Mouse (Mus musculus) mature B cell (primary cell): Measurements from ENCODE around the gene Gfy.
"Not testable (repeated sequence)": the region's sequence is repeated elsewhere in the genome, so short reads cannot be mapped to it uniquely, and the experiment has no call there.

Source experiments
- in situ Hi-C: fragments of 300-500 bp; cut with MboI; formaldehyde crosslinking; loops from 2 replicates; pipeline ENCODE4 v1.14.3; 2019

The Gfy gene

DNA sequence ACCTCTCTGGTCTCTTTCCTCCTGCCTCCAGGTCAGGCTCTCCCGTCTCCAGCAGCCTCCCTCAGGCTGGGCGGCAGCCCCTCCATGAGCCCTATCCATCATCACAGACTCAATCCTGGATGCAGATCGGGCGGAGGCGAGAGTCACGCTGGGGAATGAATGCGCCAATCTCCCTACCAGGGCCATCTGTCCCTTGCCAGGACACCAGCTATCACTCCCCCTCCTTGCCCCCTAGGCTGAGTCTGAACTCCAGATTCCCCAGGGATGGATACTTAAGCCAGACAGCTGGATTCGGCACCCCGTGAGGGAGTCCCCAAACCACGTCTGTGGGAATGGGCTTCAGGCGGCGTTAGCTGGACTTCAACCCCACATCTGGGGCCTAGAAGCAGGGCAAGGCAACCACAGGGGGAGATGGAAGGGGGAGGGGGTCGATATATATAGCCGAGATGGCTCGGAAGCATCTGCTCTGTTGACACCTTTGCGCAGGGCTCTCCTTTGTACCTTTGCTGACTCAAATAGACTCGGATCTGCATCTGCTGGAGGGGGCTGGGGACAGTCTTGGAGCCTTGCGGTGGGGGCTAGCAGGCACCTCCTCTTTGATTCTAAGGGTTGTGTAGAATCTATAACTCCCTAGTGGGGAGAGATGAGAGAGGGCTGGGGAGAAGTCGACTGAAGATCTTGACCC, 11.5 kb downstream of the Gfy start:
- in situ Hi-C loops = no loop called here

DNA sequence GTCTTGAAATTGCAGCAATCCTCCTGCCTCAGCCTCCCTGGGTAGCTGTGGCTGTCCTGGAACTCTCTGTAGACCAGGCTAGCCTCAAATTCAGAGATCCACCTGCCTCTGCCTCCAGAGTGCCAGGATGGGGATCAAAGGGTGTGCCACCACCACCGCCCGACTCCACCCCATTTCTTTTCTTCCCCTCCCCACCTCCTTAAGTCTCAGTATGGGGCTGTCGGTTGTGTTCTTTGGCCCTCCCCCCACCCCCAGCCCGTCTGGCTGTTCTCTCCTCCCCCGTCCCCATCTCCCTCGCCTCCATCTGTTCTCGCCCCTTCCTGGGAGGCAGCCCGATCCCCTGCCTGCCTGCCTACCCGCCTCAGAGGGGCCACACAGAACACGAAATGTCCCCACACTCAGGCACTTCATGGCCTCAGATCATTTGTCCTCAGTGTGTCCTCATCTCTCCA, 12.4 kb downstream of the Gfy start:
- in situ Hi-C loops = no loop called here

DNA sequence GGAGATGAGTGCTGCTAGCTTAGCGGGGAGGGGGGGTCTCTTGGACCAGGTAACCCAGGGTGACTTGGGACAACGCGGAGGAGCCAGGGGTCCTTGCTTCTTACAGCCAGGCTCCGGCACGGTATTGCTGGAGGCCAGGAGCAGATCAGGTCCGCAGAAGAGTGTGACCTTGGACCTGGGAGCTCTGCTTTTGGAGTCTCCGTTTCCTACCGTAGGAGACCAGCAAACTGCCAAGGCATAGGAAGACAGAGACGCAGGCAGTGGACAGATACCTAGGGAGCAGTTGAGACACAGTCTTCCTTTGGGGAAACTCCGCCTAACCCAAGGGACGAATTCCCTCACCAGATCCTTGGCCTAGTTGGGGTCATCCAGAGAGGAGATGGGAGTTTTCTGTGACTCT, 13.7 kb downstream of the Gfy start:
- in situ Hi-C loops = no loop called here

DNA sequence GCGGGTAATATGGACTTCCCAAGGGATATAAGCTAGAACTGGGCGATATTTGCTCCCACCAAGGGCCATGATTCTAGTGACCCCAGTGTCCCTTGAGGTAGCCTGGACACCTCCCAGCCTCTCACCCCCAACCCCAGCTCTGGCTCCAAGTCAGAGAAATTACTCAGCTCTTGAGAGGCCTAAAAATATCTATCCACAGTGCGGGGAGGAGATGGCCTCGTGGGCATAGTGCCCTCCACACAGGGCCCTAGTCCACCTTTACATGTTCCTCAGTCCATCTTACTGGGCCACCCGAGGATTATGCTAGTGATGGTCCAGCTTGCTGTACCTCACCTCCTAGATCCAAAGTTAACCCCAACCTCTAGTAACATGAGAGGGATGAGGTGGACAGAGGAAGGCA, 14.5 kb downstream of the Gfy start:
- in situ Hi-C loops = no loop called here

DNA sequence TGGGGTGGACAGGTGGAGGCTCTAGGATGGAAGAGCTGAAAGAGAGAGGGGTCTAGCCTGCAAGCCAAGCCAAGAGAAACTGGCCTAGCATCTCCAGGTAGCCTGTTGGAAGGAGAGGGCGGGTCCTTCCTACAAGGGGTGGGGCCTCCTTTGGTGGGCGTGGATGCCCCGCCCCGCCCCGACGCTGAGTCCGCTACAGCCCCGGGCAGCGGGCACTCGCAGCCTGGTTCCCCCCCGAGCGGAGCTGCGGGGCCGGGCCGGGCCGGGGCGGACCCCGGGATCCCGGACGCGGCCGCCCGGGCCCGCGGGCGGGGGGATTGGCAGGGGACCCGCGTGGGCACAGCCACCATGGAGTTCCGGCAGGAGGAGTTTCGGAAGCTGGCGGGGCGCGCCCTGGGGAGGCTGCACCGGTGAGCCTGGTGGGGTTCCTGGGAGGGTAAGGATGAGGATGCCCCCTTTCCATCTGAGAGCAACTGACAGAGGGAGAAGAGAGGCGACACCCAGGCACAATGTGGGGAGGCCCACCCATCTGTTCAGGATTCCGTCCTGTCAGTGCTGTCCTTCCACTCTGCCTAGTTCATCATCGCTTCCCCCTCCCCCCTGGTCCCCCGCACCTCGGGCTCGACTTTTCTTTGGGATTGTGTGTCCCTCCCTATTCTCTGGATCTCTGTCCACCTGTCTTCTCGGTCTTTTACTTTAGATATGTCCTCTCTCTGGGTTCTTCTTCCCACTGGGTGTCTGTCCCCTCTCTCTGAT, 15.5 kb downstream of the Gfy start, which contains the start of gene Slc17a7:
Slc17a7 (plus strand) TSS at position 215 of the 756 bp plus-strand sequence.
- in situ Hi-C loops = no loop called here

DNA sequence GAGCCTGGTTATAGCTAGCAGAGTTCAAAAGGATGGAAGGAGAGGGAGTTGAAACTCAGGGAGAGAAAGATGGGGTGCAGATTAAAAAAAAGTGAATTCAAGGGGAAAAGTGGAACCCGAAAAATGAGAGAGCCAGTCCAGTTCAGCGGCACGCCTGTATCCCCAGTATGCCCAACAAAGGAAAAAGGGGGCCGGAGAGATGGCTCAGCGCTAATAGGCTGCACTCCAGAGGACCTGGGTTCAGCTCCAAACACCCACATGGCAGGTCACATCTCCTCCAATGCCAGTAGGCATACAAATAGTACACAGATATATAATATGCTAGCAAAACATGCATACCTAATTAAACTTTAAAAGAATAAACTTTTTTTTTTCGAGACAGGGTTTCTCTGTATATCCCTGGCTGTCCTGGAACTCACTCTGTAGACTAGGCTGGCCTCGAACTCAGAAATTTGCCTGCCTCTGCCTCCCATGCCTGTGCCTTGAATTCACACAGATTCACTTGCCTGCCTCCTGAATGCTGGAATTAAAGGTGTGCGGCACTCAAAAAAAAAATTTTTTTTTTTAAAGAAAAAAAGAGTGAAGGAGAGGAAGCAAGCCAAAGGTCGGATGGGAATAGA, 16.3 kb downstream of the Gfy start:
- in situ Hi-C loops = no loop called here

DNA sequence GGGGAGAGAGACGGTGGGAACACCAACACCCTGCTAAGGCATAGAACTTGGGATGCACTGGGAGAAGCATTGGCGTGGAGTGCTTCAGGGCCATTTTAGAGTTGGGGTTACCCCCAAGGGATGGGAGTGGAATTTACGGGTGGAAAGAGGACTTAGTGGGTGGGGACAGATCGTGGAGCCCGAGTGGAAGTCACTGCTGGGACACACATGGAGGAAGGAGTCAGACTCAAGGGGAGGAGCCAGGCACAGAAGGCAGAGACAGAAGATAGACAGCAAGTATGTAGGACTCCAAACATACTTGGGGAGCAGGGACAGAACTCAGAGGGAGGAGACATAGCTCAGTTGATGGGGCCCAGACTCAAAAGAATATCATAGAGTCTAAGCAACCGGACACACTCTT, 16.8 kb downstream of the Gfy start:
- in situ Hi-C loops = no loop called here

DNA sequence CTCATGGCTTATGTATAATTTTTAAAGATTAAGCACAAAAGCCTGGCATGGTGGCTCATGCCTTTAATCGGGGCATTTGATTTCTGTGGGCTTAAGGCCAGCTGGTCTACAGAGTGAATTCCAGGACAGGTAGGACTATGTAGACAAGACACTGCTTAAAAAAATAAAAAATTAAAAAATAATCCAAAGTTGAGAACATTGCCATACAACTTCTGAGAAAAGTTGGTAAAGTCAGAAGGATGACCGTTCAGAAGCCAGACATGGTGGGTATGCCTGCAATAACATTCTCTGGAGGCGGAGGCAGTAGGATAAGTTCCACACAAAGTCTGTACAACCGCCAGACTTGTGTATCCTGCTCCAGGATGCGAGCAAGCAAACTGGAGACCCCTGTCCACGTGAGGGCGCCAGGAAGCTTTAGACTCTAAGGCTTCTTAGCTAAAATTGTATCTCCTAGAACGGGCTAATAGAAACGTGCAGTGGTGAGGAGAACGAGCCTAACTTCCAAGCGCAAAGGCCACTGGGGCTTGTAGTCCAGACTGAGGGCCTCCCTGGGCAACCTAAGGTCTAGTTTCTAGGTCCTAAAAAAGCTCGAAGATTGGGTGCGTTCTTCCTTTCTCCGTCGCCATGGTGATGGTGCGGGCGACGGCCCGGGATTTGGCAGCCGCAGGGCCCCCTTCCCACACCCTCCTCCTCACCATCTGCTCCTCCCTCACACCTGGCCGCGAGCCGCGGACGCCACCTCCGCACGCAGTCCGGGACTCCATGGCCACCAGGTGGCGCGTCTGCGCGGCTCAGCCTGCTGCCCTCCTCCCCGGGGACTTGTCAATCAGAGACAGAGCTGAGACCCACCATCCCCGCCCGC, 17.5 kb downstream of the Gfy start:
- in situ Hi-C loops = no loop called here

DNA sequence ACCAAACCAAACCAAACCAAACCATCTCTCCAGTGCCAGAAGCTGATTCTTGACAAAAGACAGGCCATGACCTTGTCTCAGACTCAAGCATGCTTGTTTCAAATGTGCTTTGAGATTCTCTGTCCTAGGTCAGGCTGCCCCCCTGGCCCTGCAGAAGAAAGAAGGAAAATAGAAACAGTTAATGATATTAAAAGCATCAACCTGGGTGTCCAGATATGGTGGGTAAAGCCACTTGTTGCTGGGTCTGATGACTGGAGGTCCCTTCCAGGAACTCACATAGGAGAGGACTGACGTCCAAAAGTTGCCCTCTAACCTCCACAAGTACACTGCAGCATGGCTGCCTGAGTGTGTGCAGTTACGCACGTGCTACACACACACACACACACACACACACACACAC, 18.5 kb downstream of the Gfy start:
- in situ Hi-C loops = no loop called here

DNA sequence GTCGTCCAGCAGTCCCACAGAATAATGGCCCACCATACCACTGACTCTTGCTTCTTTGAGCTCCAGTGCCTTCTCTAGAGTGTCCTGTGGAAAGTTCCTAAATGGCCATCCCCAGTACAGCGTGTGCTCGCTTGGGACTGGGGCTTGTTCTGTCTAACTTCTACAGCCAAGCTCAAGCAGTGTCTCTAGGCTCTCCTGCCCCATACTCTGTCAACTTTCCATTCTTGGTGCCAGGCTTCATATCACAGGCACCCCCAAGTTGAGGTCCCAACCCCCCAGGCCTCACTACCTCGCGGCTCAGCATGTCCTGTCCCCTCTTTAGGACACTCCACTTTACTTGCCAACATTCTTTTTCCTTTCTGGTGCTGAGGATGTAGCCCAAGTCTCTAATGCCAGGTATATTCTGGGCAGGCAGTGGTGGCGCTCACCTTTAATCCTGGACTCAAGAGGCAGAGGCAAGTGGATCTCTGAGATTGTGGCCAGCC, 19.0 kb downstream of the Gfy start:
- in situ Hi-C loops = no loop called here

DNA sequence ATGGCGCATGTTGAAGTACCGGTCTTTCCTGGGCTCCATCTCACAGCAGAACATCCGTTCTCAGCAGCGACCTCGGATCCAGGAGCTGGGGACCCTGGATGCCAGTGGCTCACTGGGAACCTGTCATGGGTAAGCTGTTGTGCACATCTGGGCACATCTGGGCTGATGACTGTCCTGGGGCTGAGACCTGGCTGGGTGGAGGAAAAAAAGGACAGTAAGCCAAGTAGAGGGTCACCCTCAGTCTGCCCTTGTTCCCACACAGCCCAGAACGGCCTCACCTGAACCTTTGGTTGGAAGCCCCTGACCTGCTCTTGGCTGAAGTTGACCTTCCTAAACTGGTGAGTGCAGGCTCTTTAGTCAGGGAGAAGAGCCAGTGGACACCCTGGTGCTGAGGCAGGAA, 20.4 kb downstream of the Gfy start:
- in situ Hi-C loops = no loop called here

DNA sequence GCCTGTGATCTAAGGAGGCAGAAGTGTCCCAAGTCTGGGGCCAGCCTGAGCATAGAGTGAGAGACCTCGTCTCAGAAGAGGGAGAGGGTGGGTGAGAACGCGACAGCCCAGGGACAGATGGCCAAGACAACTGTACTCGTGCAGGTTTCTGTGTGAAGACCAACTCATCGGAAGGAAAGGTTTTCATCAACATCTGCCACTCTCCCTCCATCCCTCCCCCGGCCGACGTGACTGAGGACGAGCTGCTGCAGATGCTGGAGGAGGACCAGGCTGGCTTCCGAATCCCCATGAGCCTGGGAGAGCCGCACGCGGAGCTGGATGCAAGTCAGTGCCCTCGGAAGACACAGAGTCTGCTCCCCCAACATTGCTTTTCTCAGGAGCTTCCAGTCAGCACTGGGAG, 21.9 kb downstream of the Gfy start:
- in situ Hi-C loops = no loop called here

DNA sequence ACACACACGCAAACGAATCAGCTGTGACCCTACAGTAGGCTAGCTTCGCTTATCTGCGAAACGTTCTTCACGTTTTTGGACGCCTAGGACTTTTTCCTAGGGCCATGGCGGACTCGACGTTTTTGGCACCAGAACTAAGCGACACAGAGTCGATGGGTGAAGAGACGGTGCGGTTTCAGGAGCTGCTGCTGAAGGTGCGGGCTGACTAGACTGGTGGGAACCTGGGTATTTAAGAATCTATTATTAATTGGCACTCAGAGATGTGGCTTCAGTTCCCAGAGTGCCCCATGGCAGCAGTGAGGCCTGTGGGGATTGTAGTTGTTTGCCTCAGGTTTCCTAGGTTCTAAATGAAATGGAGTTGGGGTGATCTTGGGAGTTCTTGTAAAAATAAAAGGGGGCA, 23.2 kb downstream of the Gfy start:
- in situ Hi-C loops = no loop called here

DNA sequence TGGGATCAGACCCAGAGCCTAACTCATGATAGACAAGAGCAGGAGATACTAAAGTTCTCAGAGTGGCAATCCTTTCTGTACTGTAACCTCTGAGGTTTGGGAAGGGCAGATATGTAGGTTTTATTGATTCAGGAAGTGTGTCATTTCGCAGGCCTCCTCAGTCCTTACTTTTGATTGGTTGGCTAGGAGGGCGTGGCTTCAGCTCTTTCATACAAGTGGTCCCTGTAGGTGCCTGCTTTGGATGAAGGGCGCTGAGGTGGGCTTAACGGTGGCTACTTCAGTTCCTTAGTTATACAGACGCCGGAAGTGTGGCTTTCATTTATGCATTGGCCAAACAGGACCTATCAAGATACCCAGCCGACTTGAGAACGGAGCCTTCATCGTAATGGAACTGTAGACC, 23.8 kb downstream of the Gfy start:
- in situ Hi-C loops = no loop called here

DNA sequence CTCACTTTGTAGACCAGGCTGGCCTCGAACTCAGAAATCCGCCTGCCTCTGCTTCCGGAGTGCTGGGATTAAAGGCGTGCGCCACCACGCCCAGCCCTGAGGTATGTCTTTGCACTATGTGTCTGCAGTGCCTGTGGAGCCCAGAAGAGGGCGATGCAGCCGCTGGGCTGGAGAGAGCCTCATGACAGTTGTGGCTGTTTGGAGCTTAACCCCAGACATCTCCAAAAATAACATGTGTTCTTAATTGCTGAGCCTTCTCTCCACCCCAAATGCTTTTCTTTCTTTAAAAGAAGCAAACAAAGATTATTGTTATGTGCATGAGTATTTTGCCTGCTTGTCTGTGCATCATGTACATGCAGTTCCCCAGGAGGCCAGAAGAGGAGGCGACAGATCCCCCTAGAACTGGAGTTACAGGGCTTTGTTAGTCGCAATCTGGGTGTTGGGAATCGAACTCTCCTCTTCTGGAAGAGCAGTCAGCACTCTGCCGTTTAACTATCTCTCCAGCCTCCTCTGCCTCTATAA, 24.3 kb downstream of the Gfy start:
- in situ Hi-C loops = no loop called here

DNA sequence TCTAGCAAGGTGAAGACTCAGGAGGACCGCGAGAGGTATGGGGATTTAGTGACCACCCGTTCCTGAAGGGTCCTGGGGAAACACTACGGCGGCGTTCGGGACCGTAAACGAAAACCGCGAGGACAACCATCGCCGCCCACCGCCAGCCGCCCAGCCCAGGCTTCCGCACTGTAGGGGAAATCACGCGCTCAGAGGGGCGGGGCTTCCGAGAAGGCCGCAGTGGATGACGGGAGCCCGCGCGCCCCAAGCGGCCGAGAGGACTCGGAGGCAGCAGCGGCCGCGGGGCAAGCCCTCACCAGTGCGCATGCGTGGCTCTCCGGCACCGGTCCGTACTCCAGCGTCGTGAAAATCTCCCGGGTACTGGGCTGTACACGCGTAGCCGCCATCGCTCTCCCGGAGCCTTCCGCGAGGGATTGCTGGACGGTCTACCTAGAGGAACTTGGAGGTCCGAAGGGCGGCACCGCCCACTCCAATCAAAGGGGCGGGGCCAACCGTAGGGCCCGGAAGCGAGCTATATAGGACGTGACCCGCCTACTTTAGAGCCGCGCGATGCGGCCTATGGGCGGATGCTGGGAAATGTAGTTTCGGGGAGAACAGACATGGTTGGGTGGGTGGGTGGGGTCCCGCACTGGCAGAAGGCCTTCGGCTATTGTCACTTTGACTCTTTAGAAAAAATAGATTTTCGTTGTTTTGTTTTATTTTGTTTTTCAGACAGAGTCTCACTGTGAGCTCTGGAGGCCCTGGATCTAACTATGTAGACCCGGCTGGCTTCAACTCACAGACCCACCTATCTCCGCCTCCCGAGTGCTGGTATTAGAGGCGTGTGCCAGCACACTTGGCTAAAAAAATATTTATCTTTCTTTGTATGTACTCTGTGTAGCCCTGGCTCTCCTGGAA, 25.0 kb downstream of the Gfy start, which contains the start of the genes Pih1d1 and Aldh16a1:
Pih1d1 (plus strand) TSS at position 208 of the 897 bp plus-strand sequence.
Aldh16a1 (minus strand) TSS at position 489 of the 897 bp plus-strand sequence.
- in situ Hi-C loops = no loop called here

DNA sequence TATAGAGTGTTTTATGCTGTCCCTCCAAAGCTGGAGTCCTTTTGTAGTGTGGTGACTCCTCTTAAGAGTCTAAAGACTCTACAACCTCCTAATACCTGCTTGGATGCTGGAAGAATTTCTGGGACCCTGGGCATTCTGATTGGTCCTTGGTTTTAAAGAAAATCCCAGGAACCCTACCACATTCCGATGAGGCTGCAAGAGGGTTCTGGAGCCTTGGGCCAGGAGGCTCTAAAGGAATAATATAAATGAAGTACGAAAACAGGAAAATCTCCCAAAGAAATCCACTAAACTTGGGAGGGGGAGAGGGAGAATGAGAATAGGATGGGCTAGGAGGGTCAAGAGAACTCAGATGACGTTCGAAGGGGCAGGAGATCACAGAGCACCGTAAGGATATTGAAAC, 25.8 kb downstream of the Gfy start:
- in situ Hi-C loops = no loop called here

DNA sequence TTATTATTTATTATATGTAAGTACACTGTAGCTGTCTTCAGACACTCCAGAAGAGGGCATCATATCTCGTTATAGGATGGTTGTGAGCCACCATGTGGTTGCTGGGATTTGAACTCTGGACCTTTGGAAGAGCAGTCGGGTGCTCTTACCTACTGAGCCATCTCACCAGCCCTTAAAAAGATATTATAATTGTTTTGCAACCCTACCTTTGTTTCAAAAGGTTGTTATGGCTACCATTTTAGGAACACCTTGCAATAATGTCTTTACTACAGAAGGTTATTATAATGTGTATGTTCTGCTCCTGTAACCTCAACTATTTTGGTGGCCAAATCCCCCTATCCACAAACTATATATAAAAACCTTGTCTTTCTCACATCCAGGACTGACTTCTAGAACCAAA, 26.3 kb downstream of the Gfy start:
- in situ Hi-C loops = not testable (repeated sequence)

DNA sequence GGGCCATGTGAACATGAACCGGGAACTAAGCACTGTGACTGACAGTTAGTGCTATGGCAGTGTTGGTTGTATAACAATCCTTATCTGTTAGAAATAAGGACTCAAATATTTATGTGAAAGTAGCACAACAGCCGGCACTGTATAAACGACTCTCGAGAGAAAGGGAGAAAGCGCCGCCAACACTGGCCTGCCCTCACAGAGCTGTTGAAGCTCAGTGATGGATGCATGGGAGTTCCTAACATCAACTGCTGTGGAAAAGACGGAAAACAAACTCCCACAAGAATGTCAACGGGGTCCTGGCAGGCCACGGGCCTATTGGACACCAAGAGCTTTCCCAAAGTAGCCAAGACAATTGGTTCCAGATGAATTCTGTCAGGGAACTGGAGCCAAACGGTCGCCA, 28.1 kb downstream of the Gfy start:
- in situ Hi-C loops = no loop called here

DNA sequence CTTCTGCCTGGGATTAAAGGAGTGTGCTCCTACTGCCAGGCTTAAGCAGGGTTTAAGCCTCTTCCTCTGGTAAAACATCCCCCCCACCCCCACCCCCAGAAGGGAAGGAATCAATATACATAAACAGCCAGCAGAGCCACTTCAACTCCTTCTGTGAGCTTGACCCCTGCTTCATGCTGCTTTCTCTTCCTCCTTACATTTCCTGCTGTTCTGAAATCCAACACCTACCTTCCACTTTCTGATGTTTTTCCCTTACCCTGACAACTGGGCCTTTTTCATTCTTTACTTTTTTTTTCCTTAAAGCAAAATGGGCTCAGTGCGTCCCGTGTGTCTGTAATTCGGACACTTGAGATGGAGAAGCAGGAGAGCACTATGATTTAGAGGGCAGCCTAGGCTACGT, 29.0 kb downstream of the Gfy start:
- in situ Hi-C loops = no loop called here

DNA sequence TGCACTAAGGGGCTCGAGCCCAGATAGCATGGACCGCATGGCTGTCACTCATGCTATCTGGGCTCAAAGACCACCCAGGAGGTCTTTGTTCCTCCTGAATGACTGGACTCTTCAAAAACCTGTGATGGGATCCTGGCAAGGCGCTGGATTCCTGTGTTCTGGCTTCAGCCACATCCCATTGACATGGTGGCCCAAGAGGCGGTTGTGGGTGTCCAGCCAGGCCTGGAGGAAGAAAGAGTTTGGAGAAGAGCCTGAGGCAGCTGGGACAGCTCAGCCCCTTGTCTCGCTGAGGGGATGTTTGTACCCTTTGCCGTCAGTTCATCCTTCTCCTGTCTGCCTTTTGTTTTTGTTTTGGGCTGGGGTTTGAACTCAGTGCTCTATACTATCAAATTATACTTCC, 29.8 kb downstream of the Gfy start:
- in situ Hi-C loops = no loop called here
